Mouse (Mus musculus) forebrain, embryonic 11.5 days (tissue): Measurements from ENCODE around the gene Dnajc28. TPM values are rescaled to one million over a fixed set of nuclear protein-coding genes. Genes with fewer than 3 reads are reported as not detected.
"Not testable (repeated sequence)": the region's sequence is repeated elsewhere in the genome, so short reads cannot be mapped to it uniquely, and the experiment has no call there.

ENCODE experiments used
- ATAC-seq: fragments of 200-750 bp; cut with Nextera tagmentation; replicated peaks from 2 replicates; pipeline ENCODE4 v1.8.0; 2017; ENCODE audit warnings: moderate TSS enrichment; ENCODE audit not compliant: low FRiP score
- DNase-seq: peaks from one replicate; pipeline ENCODE4 v3.0.0-alpha.2; 2017; ENCODE audit warnings: low spot score
- H3K27ac ChIP-seq: fragments of 300-500 bp; sonication (generic); 2 replicates; pipeline ENCODE4 v1.5.1; 2014; ENCODE audit warnings: low read depth, low read length
- H3K27me3 ChIP-seq: fragments of 300-500 bp; sonication (generic); 2 replicates; pipeline ENCODE4 v1.6.1; 2014; ENCODE audit warnings: mild to moderate bottlenecking, low read length, mixed read lengths; ENCODE audit not compliant: control insufficient read depth, insufficient read depth
- H3K36me3 ChIP-seq: fragments of 300-500 bp; sonication (generic); 2 replicates; pipeline ENCODE4 v1.6.1; 2014; ENCODE audit warnings: mild to moderate bottlenecking, low read length, moderate library complexity, mixed read lengths; ENCODE audit not compliant: control insufficient read depth, insufficient read depth
- H3K4me1 ChIP-seq: fragments of 300-500 bp; sonication (generic); replicated peaks from 2 replicates; pipeline ENCODE4 v1.6.1; 2014; ENCODE audit warnings: low read length, mixed read lengths; ENCODE audit not compliant: control insufficient read depth, insufficient read depth
- H3K4me2 ChIP-seq: fragments of 300-500 bp; sonication (generic); 2 replicates; pipeline ENCODE4 v1.6.1; 2014; ENCODE audit warnings: low read depth, mild to moderate bottlenecking, low read length, moderate library complexity, mixed read lengths; ENCODE audit not compliant: severe bottlenecking
- H3K4me3 ChIP-seq: fragments of 300-500 bp; sonication (generic); 2 replicates; pipeline ENCODE4 v1.5.1; 2014; ENCODE audit warnings: low read depth, low read length
- H3K9ac ChIP-seq: fragments of 300-500 bp; sonication (generic); 2 replicates; pipeline ENCODE4 v1.6.1; 2014; ENCODE audit warnings: low read length
- H3K9me3 ChIP-seq: fragments of 300-500 bp; sonication (generic); 2 replicates; pipeline ENCODE4 v1.6.1; 2016; ENCODE audit warnings: low read length, mixed read lengths; ENCODE audit not compliant: control insufficient read depth
- WGBS: fragments of 180-500 bp; shearing (Covaris S2); extraction: QIAGEN DNeasy Blood & Tissue Kit; methylation state at CpG from one replicate; pipeline ENCODE4 v1.1.7; 2014; 5-methylcytosine and 5-hydroxymethylcytosine counted together
- polyA plus RNA-seq: library from polyadenylated mRNA; unstranded; fragments of >200 nt; fragmentation: Nextera tagmentation; extraction: Ambion mirVana; gene quantifications from 2 replicates; pipeline ENCODE4 v1.2.1, GENCODE M21; 2014

Gene Dnajc28
- polyA plus RNA-seq, 1 experiment from 2014 or later: 4.7 TPM

DNA sequence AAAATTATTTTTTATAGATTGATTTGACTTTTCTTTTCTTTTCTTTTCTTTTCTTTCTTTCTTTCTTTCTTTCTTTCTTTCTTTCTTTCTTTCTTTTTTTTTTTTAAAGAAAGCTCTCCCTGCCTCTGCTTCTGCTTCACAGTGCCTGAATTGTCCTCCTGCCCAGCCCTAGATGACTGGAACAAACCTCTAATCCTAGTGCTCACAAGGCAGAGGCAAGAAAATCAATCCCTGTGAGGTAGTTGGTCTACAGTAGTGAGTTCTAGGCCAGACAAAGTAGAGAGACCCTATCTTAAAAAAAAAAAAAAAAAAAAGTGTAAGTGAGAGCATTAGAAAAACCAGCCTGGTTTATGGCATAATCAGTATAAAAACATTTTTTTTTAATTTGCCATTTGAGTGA lies 31.0 kb upstream of the Dnajc28 start:
- DNase-seq (no peak), ATAC-seq (no peak)
- Histone ChIP-seq H3K4me3 (no peak overlapping the region), H3K4me2 (no peak overlapping the region), H3K27me3 (no peaks in the 10 kb centered on the region), H3K9ac (no peak overlapping the region), H3K9me3 (no peaks in the 10 kb centered on the region), H3K4me1 (no peaks in the 10 kb centered on the region), H3K36me3 (peaks cover 14% of the 10 kb centered on the region; the same call in 1 of the 2 replicates), H3K27ac (no peak overlapping the region)

- ATAC-seq (no peak), DNase-seq (no peak)
- peaks cover 10% of the 10 kb centered on the region; the same call in 1 of the 2 replicates for H3K36me3 ChIP-seq
- H3K4me2 ChIP-seq: peak overlapping the region; percentile 41
- no peak overlapping the region for H3K27ac ChIP-seq
- no peak overlapping the region; the same call in 1 of the 2 replicates for H3K9ac ChIP-seq
- 67% methylated on average over 3 of the region's 3 CpGs for WGBS
- H3K4me1 ChIP-seq: no peaks in the 10 kb centered on the region
- H3K9me3 ChIP-seq: no peaks in the 10 kb centered on the region
- no peaks in the 10 kb centered on the region for H3K27me3 ChIP-seq
- H3K4me3 ChIP-seq: peak overlapping the region; percentile 67
Measured at GRCm38 (mm10) chr16:91649246-91649645, 30.4 kb upstream of the Dnajc28 start.

- Histone ChIP-seq H3K4me3 (peak overlapping the region; percentile 67), H3K27ac (peak overlapping the region; percentile 89; the same call in 1 of the 2 replicates), H3K36me3 (peaks cover 8% of the 10 kb centered on the region; the same call in 1 of the 2 replicates), H3K9ac (peak overlapping the region; percentile 84), H3K4me2 (peak overlapping the region; percentile 41), H3K27me3 (no peaks in the 10 kb centered on the region), H3K9me3 (no peaks in the 10 kb centered on the region), H3K4me1 (no peaks in the 10 kb centered on the region)
- under 1% methylated on average over 25 of the region's 25 CpGs for WGBS
- ATAC-seq (peak; percentile 77), DNase-seq (peak; percentile 90)
Measured at GRCm38 (mm10) chr16:91648220-91648550, 29.4 kb upstream of the Dnajc28 start.

GRCm38 (mm10) chr16:91647461-91648219 lies 28.8 kb upstream of the Dnajc28 start, which contains the start of gene Son:
Son (plus strand) TSS chr16:91647506.
- WGBS: under 1% methylated on average over 69 of the region's 70 CpGs

GRCm38 (mm10) chr16:91646681-91647419 lies 28.0 kb upstream of the Dnajc28 start, which contains the start of gene Gart:
Gart (minus strand) TSS chr16:91646952.
- Histone ChIP-seq H3K4me3 (peak within 1 kb of the TSS; percentile 67), H3K9me3 (no peaks in the 10 kb centered on the region), H3K27me3 (no peaks in the 10 kb centered on the region), H3K36me3 (peaks cover 4% of the 10 kb centered on the region; the same call in 1 of the 2 replicates), H3K4me2 (peak within 1 kb of the TSS; percentile 99), H3K9ac (peak within 1 kb of the TSS; percentile 84), H3K4me1 (no peaks in the 10 kb centered on the region), H3K27ac (peak within 1 kb of the TSS; percentile 95)
- peak; percentile 91 for ATAC-seq
- WGBS: under 1% methylated on average over 59 of the region's 59 CpGs
- DNase-seq: peak; percentile 96

More at GRCm38 (mm10) chr16:91647461-91648219, 28.8 kb upstream of the Dnajc28 start, which contains the start of gene Son:
- no peaks in the 10 kb centered on the region for H3K4me1 ChIP-seq
- peak within 1 kb of the TSS; percentile 84 for H3K9ac ChIP-seq
- peak within 1 kb of the TSS; percentile 95 for H3K27ac ChIP-seq
- H3K9me3 ChIP-seq: no peaks in the 10 kb centered on the region
- DNase-seq (peak; percentile 98), ATAC-seq (peak; percentile 96)
- no peaks in the 10 kb centered on the region for H3K27me3 ChIP-seq
- peak within 1 kb of the TSS; percentile 99 for H3K4me2 ChIP-seq
- H3K36me3 ChIP-seq: peaks cover 8% of the 10 kb centered on the region; the same call in 1 of the 2 replicates
- peak within 1 kb of the TSS; percentile 67 for H3K4me3 ChIP-seq

DNA sequence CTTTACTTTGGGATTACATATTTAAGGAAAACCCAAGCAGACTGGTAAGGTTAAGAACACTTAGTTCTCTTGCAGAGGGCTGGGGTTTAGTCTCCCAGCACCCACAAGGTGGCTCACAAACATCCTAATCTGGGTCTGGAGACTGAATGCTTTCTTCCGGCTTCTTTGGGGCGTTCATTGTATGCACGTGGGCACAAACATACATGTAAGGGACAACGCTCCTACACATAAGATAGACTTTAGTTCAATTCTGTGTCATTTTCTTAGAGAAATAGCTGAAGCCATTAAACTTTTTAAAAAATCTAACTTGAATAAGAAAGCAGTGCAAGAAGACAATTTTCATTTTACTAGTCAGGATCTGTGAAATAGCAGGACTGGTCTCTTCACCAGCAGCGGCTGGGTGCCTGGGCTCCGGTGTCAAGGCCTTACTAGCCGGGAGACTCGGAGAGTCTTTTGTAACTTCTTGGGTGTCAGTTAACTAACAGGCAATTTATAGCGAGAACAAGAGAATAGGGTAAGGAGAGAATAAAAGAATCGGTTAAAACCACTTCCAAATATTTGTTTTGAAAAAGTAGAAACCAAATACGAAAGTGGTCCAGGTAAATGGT lies 27.3 kb upstream of the Dnajc28 start:
- H3K4me2 ChIP-seq: peak overlapping the region; percentile 99
- DNase-seq: no peak
- no peak overlapping the region; the same call in 1 of the 2 replicates for H3K27ac ChIP-seq
- ATAC-seq: no peak
- peak overlapping the region; percentile 58 for H3K9ac ChIP-seq
- H3K27me3 ChIP-seq: no peaks in the 10 kb centered on the region
- WGBS: 2% methylated on average over 11 of the region's 11 CpGs
- no peaks in the 10 kb centered on the region for H3K4me1 ChIP-seq
- H3K36me3 ChIP-seq: peaks cover 2% of the 10 kb centered on the region; the same call in 1 of the 2 replicates
- H3K4me3 ChIP-seq: peak overlapping the region; percentile 67
- no peaks in the 10 kb centered on the region for H3K9me3 ChIP-seq

DNA sequence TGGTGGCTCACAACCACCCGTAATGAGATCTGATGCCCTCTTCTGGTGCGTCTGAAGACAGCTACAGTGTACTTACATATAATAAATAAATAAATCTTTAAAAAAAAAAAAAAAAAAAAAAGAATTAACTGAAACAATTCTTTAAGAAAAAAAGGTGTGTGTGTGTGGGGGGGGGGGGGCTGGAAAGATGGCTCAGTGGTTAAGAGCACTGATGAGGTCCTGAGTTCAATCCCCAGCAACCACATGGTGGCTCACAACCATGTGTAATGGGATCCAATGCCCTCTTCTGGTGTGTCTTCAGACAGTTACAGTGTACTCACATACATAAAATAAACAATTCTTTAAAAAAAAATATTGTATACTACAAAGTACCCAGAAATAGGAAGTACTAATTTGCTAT lies 26.6 kb upstream of the Dnajc28 start:
- DNase-seq, H3K9ac ChIP-seq, ATAC-seq, H3K4me3 ChIP-seq, H3K27me3 ChIP-seq, H3K4me2 ChIP-seq, H3K27ac ChIP-seq, H3K36me3 ChIP-seq, H3K9me3 ChIP-seq, H3K4me1 ChIP-seq: not testable (repeated sequence)
- whole genome bisulfite sequencing: no CpG with 5 or more reads among the region's 2 CpGs

GRCm38 (mm10) chr16:91644901-91645300 lies 26.1 kb upstream of the Dnajc28 start:
- no peaks in the 10 kb centered on the region for H3K9me3 ChIP-seq
- ATAC-seq (no peak), DNase-seq (no peak)
- no peak overlapping the region for H3K4me3 ChIP-seq
- H3K9ac ChIP-seq: no peak overlapping the region
- peaks cover 5% of the 10 kb centered on the region; the same call in 1 of the 2 replicates for H3K36me3 ChIP-seq
- no peaks in the 10 kb centered on the region for H3K27me3 ChIP-seq
- H3K27ac ChIP-seq: no peak overlapping the region
- WGBS: 77% methylated on average over 2 of the region's 2 CpGs
- H3K4me1 ChIP-seq: no peaks in the 10 kb centered on the region
- H3K4me2 ChIP-seq: no peak overlapping the region
